Mouse (Mus musculus): ENCODE measurements around the gene Gm17402.

DNA sequence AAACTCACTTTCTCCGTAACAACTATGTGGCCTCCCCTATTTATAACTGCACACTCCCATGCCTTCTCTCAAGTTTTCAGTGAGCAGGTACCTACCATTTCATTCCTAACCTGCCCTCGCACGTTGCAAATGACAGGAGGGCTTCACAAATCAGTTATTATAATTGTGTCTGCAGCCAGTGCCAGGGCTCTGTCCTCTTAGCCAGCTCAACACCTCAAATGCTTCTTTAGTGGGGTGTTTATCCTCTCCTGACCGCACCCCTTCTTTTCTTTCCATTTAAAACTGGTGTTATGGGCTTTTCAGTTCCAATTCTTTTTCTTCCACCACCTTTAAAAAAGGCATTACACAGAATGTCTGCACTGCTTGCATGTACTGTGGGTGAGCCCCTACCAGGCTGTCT is 2.8 kb downstream of the Gm17402 start:
- TF ChIP-seq POLR2A (IDR thresholded peaks at IDR 0.05; ENCODE audit: borderline replicate concordance, extremely low read depth, insufficient read depth, insufficient read length, poor library complexity, severe bottlenecking) (no peak), CTCF (IDR thresholded peaks at IDR 0.05; ENCODE audit: borderline replicate concordance, extremely low read depth, insufficient read depth, insufficient read length) (no peak)
